Mouse (Mus musculus): Measurements from ENCODE around the gene 1110051M20Rik. TPM values are rescaled to one million over a fixed set of nuclear protein-coding genes. Genes with fewer than 3 reads are reported as not detected.

1110051M20Rik gene
- polyA plus RNA-seq, 1 experiment from 2014 or later = 27.0 TPM

GRCm38 (mm10) chr2:91449662-91450061 lies 5.2 kb upstream of the 1110051M20Rik start:
- Histone ChIP-seq H3K27ac (ENCODE audit: low read length) (no peak overlapping the region), H3K4me2 (replicated peaks; ENCODE audit: low read depth, low read length) (no peak overlapping the region), H3K9ac (replicated peaks; ENCODE audit: low read depth) (no peak overlapping the region), H3K27me3 (replicated peaks; ENCODE audit: insufficient read depth, low read length) (no peaks in the 10 kb centered on the region), H3K4me1 (ENCODE audit: insufficient read depth, low read depth, low read length) (no peaks in the 10 kb centered on the region), H3K9me3 (ENCODE audit: low read length) (no peaks in the 10 kb centered on the region), H3K4me3 (ENCODE audit: low read depth, low read length) (no peak overlapping the region), H3K36me3 (ENCODE audit: insufficient read depth, low read length) (no peaks in the 10 kb centered on the region)
- 58% methylated on average over 1 of the region's 1 CpGs for WGBS
- TF ChIP-seq EP300 (IDR thresholded peaks at IDR 0.05) (no peak), CTCF (IDR thresholded peaks at IDR 0.05) (no peak)
- no peak for DNase-seq (ENCODE audit: low spot score)
- ATAC-seq = no peak

- TF ChIP-seq CTCF (IDR thresholded peaks at IDR 0.05) (no peak), EP300 (IDR thresholded peaks at IDR 0.05) (no peak)
Measured at GRCm38 (mm10) chr2:91442241-91442640, 2.3 kb downstream of the 1110051M20Rik start.

GRCm38 (mm10) chr2:91441715-91442114 lies 2.8 kb downstream of the 1110051M20Rik start:
- Histone ChIP-seq H3K4me1 (ENCODE audit: insufficient read depth, low read depth, low read length) (peaks cover 21% of the 10 kb centered on the region; the same call in 1 of the 2 replicates), H3K27ac (ENCODE audit: low read length) (peak overlapping the region; percentile 65), H3K4me2 (replicated peaks; ENCODE audit: low read depth, low read length) (no peak overlapping the region), H3K27me3 (replicated peaks; ENCODE audit: insufficient read depth, low read length) (no peaks in the 10 kb centered on the region), H3K9ac (replicated peaks; ENCODE audit: low read depth) (no peak overlapping the region), H3K36me3 (ENCODE audit: insufficient read depth, low read length) (no peaks in the 10 kb centered on the region), H3K4me3 (ENCODE audit: low read depth, low read length) (no peak overlapping the region), H3K9me3 (ENCODE audit: low read length) (no peaks in the 10 kb centered on the region)
- peak; percentile 92 for DNase-seq (ENCODE audit: low spot score)
- TF ChIP-seq CTCF (IDR thresholded peaks at IDR 0.05) = no peak
- TF ChIP-seq EP300 (IDR thresholded peaks at IDR 0.05) = peak; percentile 81
- 27% methylated on average over 2 of the region's 2 CpGs for WGBS
- ATAC-seq = peak; percentile 82

More at GRCm38 (mm10) chr2:91442241-91442640, 2.3 kb downstream of the 1110051M20Rik start:
- peak; percentile 6; the same call in 1 of the 2 replicates for ATAC-seq
- Histone ChIP-seq H3K9ac (replicated peaks; ENCODE audit: low read depth) (no peak overlapping the region), H3K4me3 (ENCODE audit: low read depth, low read length) (no peak overlapping the region), H3K36me3 (ENCODE audit: insufficient read depth, low read length) (no peaks in the 10 kb centered on the region), H3K27ac (ENCODE audit: low read length) (peak overlapping the region; percentile 65), H3K27me3 (replicated peaks; ENCODE audit: insufficient read depth, low read length) (no peaks in the 10 kb centered on the region), H3K4me2 (replicated peaks; ENCODE audit: low read depth, low read length) (no peak overlapping the region), H3K4me1 (ENCODE audit: insufficient read depth, low read depth, low read length) (peaks cover 21% of the 10 kb centered on the region; the same call in 1 of the 2 replicates), H3K9me3 (ENCODE audit: low read length) (no peaks in the 10 kb centered on the region)
- 4% methylated on average over 1 of the region's 1 CpGs for WGBS
- DNase-seq (ENCODE audit: low spot score) = peak; percentile 55

GRCm38 (mm10) chr2:91440686-91441085 lies 3.8 kb downstream of the 1110051M20Rik start:
- H3K4me1 ChIP-seq (ENCODE audit: insufficient read depth, low read depth, low read length) = peaks cover 21% of the 10 kb centered on the region; the same call in 1 of the 2 replicates
- peak overlapping the region; percentile 63 for H3K27ac ChIP-seq (ENCODE audit: low read length)
- DNase-seq (ENCODE audit: low spot score) = peak; percentile 68
- 41% methylated on average over 5 of the region's 5 CpGs for WGBS
- no peak overlapping the region for H3K4me3 ChIP-seq (ENCODE audit: low read depth, low read length)
- H3K36me3 ChIP-seq (ENCODE audit: insufficient read depth, low read length) = no peaks in the 10 kb centered on the region
- H3K27me3 ChIP-seq (replicated peaks; ENCODE audit: insufficient read depth, low read length) = no peaks in the 10 kb centered on the region
- H3K9me3 ChIP-seq (ENCODE audit: low read length) = no peaks in the 10 kb centered on the region
- H3K9ac ChIP-seq (replicated peaks; ENCODE audit: low read depth) = no peak overlapping the region
- H3K4me2 ChIP-seq (replicated peaks; ENCODE audit: low read depth, low read length) = no peak overlapping the region
- TF ChIP-seq CTCF (IDR thresholded peaks at IDR 0.05) (no peak), EP300 (IDR thresholded peaks at IDR 0.05) (no peak)
- peak; percentile 23; the same call in 1 of the 2 replicates for ATAC-seq

- ATAC-seq (no peak), DNase-seq (ENCODE audit: low spot score) (peak; percentile 80)
- Histone ChIP-seq H3K4me3 (ENCODE audit: low read depth, low read length) (no peak overlapping the region), H3K36me3 (ENCODE audit: insufficient read depth, low read length) (no peaks in the 10 kb centered on the region), H3K4me2 (replicated peaks; ENCODE audit: low read depth, low read length) (no peak overlapping the region), H3K27me3 (replicated peaks; ENCODE audit: insufficient read depth, low read length) (no peaks in the 10 kb centered on the region), H3K27ac (ENCODE audit: low read length) (peak overlapping the region; percentile 79; the same call in 1 of the 2 replicates), H3K4me1 (ENCODE audit: insufficient read depth, low read depth, low read length) (peaks cover 21% of the 10 kb centered on the region; the same call in 1 of the 2 replicates), H3K9me3 (ENCODE audit: low read length) (no peaks in the 10 kb centered on the region), H3K9ac (replicated peaks; ENCODE audit: low read depth) (no peak overlapping the region)
- WGBS = 20% methylated on average over 1 of the region's 1 CpGs
- no peak for TF ChIP-seq EP300 (IDR thresholded peaks at IDR 0.05)
- TF ChIP-seq CTCF (IDR thresholded peaks at IDR 0.05) = no peak
Measured at GRCm38 (mm10) chr2:91439876-91440275, 4.6 kb downstream of the 1110051M20Rik start.

GRCm38 (mm10) chr2:91439271-91439670 lies 5.2 kb downstream of the 1110051M20Rik start:
- H3K9ac ChIP-seq (replicated peaks; ENCODE audit: low read depth) = no peak overlapping the region
- no peak for ATAC-seq

More at GRCm38 (mm10) chr2:91439271-91439670, 5.2 kb downstream of the 1110051M20Rik start:
- peaks cover 21% of the 10 kb centered on the region; the same call in 1 of the 2 replicates for H3K4me1 ChIP-seq (ENCODE audit: insufficient read depth, low read depth, low read length)
- DNase-seq (ENCODE audit: low spot score) = no peak
- H3K36me3 ChIP-seq (ENCODE audit: insufficient read depth, low read length) = no peaks in the 10 kb centered on the region
- no peak for TF ChIP-seq EP300 (IDR thresholded peaks at IDR 0.05)
- no peak for TF ChIP-seq CTCF (IDR thresholded peaks at IDR 0.05)
- WGBS = 44% methylated on average over 10 of the region's 10 CpGs
- H3K27ac ChIP-seq (ENCODE audit: low read length) = peak overlapping the region; percentile 79
- no peak overlapping the region for H3K4me3 ChIP-seq (ENCODE audit: low read depth, low read length)
- H3K27me3 ChIP-seq (replicated peaks; ENCODE audit: insufficient read depth, low read length) = no peaks in the 10 kb centered on the region
- no peaks in the 10 kb centered on the region for H3K9me3 ChIP-seq (ENCODE audit: low read length)
- no peak overlapping the region for H3K4me2 ChIP-seq (replicated peaks; ENCODE audit: low read depth, low read length)

Data from lung, postnatal 0 days (tissue).